Comparison of ENCODE assay signal across 10 mouse cellular contexts in genomic region chr2:71540611-71541417, GRCm38 (mm10). TPM values are rescaled to one million over a fixed set of nuclear protein-coding genes. Genes with fewer than 3 reads are reported as not detected.
DNase-seq lines count a peak whose midpoint lies in the region; ATAC-seq and TF ChIP-seq lines count a peak whose summit lies in the region.
"Had no signal": no experiment of that assay in that cellular context is flagged by ENCODE, and none has a peak within 500 bp of the region (broad histone marks: within the 10 kb centered on the region; RNA-seq: fewer than 3 reads in every experiment).

No protein-coding gene starts in this region.

- peaks cover 65% of the 10 kb centered on the region for H3K4me1 ChIP-seq in E14TG2a.4 (replicated peaks; ENCODE audit: low read depth, low read length)
- peaks cover 24% of the 10 kb centered on the region for H3K4me1 ChIP-seq in forebrain, embryonic 16.5 days (replicated peaks; ENCODE audit: control insufficient read depth, insufficient read depth, low read length)
- peaks cover 24% of the 10 kb centered on the region for H3K4me1 ChIP-seq in midbrain, embryonic 11.5 days (ENCODE audit: control insufficient read depth, insufficient read depth, low read length)

- peak; percentile 43 for DNase-seq in embryo, embryonic 10 days (ENCODE audit: low spot score)
- DNase-seq in embryo, embryonic 9.5 days (ENCODE audit: extremely low spot score): no peak
- DNase-seq in midbrain, embryonic 11.5 days (ENCODE audit: low spot score, missing footprints): peak; percentile 96
- DNase-seq in ovary, postnatal 14 days (ENCODE audit: low spot score): no peak
- DNase-seq in left cerebral cortex, postnatal 14 days (ENCODE audit: low spot score in 2 of 2): no peak
- DNase-seq: cerebellum, postnatal 36 days; liver, embryonic 13.5 days had no signal

- H3K4me3 ChIP-seq in E14TG2a.4 (replicated peaks; ENCODE audit: low read length): peak overlapping the region; percentile 68
- peak overlapping the region; percentile 57 for H3K4me3 ChIP-seq in forebrain, embryonic 16.5 days (replicated peaks; ENCODE audit: low read length)
- H3K4me3 ChIP-seq in midbrain, embryonic 11.5 days (ENCODE audit: low read depth, low read length): 0 out of 2 replicates have a peak overlapping the region, but pooled peaks have one; percentile 7
- H3K4me3 ChIP-seq: liver, embryonic 13.5 days had no signal

- intact Hi-C loops in left cerebral cortex, postnatal 14 days (cut with DNase I): loop anchor here (10.0 kb wide), 1 partner anchor 286 kb away; no protein-coding TSS in a partner anchor

- peak overlapping the region; percentile 93 for H3K27ac ChIP-seq in forebrain, embryonic 16.5 days (ENCODE audit: low read length)
- H3K27ac ChIP-seq in midbrain, embryonic 11.5 days (ENCODE audit: low read depth, low read length): no peak overlapping the region
- H3K27ac ChIP-seq: liver, embryonic 13.5 days had no signal

- peak overlapping the region; percentile 79 for H3K4me2 ChIP-seq in forebrain, embryonic 16.5 days (ENCODE audit: low read length)
- peak overlapping the region; percentile 20 for H3K4me2 ChIP-seq in midbrain, embryonic 11.5 days
- H3K4me2 ChIP-seq: liver, embryonic 13.5 days had no signal

- 1% methylated on average over 43 of the region's 48 CpGs for WGBS in forebrain, embryonic 16.5 days
- WGBS in midbrain, embryonic 11.5 days: under 1% methylated on average over 43 of the region's 48 CpGs

- H3K27me3 ChIP-seq in E14TG2a.4 (ENCODE audit: insufficient read depth, low read length): peaks cover 99% of the 10 kb centered on the region
- H3K27me3 ChIP-seq in forebrain, embryonic 16.5 days (replicated peaks; ENCODE audit: control insufficient read depth, insufficient read depth, low read length): peaks cover 23% of the 10 kb centered on the region
- H3K27me3 ChIP-seq in midbrain, embryonic 11.5 days (ENCODE audit: control insufficient read depth, insufficient read depth, low read length): peaks cover 98% of the 10 kb centered on the region

- TF ChIP-seq CTCF in E14TG2a.4 (conservative IDR thresholded peaks at IDR 0.05; ENCODE audit: low read length): no peak

- peak; percentile 22 for ATAC-seq in forebrain, embryonic 16.5 days
- ATAC-seq in midbrain, embryonic 11.5 days (ENCODE audit: low FRiP score): no peak
- ATAC-seq in monocyte, adult 5-6 weeks (replicated peaks; ENCODE audit: insufficient number of reproducible peaks, low FRiP score, low TSS enrichment, poor library complexity, severe bottlenecking): no peak

- H3K9ac ChIP-seq in forebrain, embryonic 16.5 days (replicated peaks; ENCODE audit: low read depth, low read length): peak overlapping the region; percentile 66
- no peak overlapping the region for H3K9ac ChIP-seq in midbrain, embryonic 11.5 days (ENCODE audit: low read length)
- H3K9ac ChIP-seq: liver, embryonic 13.5 days had no signal

- H3K36me3 ChIP-seq in E14TG2a.4 (ENCODE audit: insufficient read depth, low read length): no peaks in the 10 kb centered on the region
- no peaks in the 10 kb centered on the region for H3K36me3 ChIP-seq in forebrain, embryonic 16.5 days (ENCODE audit: control insufficient read depth, insufficient read depth)
- no peaks in the 10 kb centered on the region for H3K36me3 ChIP-seq in midbrain, embryonic 11.5 days (ENCODE audit: control insufficient read depth, insufficient read depth, low read length)
- H3K36me3 ChIP-seq: liver, embryonic 13.5 days had no signal

- peaks cover 19% of the 10 kb centered on the region for H3K9me3 ChIP-seq in E14TG2a.4 (ENCODE audit: low read length)
- no peaks in the 10 kb centered on the region for H3K9me3 ChIP-seq in forebrain, embryonic 16.5 days (ENCODE audit: control insufficient read depth, low read length)
- no peaks in the 10 kb centered on the region for H3K9me3 ChIP-seq in midbrain, embryonic 11.5 days (ENCODE audit: control insufficient read depth, low read length)
- H3K9me3 ChIP-seq: liver, embryonic 13.5 days had no signal

RNA-seq across cellular contexts. Expression of gene Dlx2, which starts 5.7 kb away (rescaled TPM):
- polyA plus RNA-seq in forebrain, embryonic 16.5 days (2015; fragmentation: Nextera tagmentation; extraction: Ambion mirVana): 45.2 and 49.8 TPM in 2 replicates
- polyA plus RNA-seq in midbrain, embryonic 11.5 days (2014; fragmentation: Nextera tagmentation; extraction: Ambion mirVana): 4.7 and 5.8 TPM in 2 replicates
- total RNA-seq in monocyte, adult 5-6 weeks (2017): 0.53 TPM in 1 of 3 replicates, not detected in the others
- total RNA-seq in left cerebral cortex, postnatal 14 days (2021): 1 to 10 TPM; 4.7 to 6.9 TPM
- polyA plus RNA-seq: liver, embryonic 13.5 days had no signal

RNA-seq across cellular contexts. Expression of gene Dlx1, which starts 12.9 kb away (rescaled TPM):
- polyA plus RNA-seq in forebrain, embryonic 16.5 days (2015; fragmentation: Nextera tagmentation; extraction: Ambion mirVana): 232 and 239 TPM in 2 replicates
- polyA plus RNA-seq in midbrain, embryonic 11.5 days (2014; fragmentation: Nextera tagmentation; extraction: Ambion mirVana): 13.6 and 17.3 TPM in 2 replicates
- not detected in 3 replicates for total RNA-seq in monocyte, adult 5-6 weeks (2017)
- total RNA-seq in left cerebral cortex, postnatal 14 days (2021): 10 to 100 TPM; 20.7 to 24.2 TPM

Comparison
In these comparisons a context has a peak if more than half of its experiments do, and no peak if none do; other contexts are left out.
1. DNase-seq: peak in embryo, embryonic 10 days (single experiment) and midbrain, embryonic 11.5 days (single experiment); none in embryo, embryonic 9.5 days (single experiment), ovary, postnatal 14 days (single experiment) and left cerebral cortex, postnatal 14 days (0 of 2).
2. H3K4me3 ChIP-seq: peak in every context shown above with its lines; median percentile 68 in E14TG2a.4; 57 in forebrain, embryonic 16.5 days; 7 in midbrain, embryonic 11.5 days.
3. RNA of gene Dlx1, which starts 12.9 kb away (total RNA-seq): 20.7 to 24.2 TPM in left cerebral cortex, postnatal 14 days; not detected in monocyte, adult 5-6 weeks; every median in the first group is over 10 times any median in the second.